Mouse (Mus musculus): ENCODE results near the gene Id3. TPM values are rescaled to one million over a fixed set of nuclear protein-coding genes. Genes with fewer than 3 reads are reported as not detected.
A peak's percentile ranks its signal among the peaks of the same experiment; 100 is the strongest.

The Id3 gene
- total RNA-seq, 1 experiment from 2014 or later, result not detected

- ATAC-seq (replicated peaks; ENCODE audit: low read depth, poor library complexity, severe bottlenecking), result no peak
These were observed 30.0 kb downstream of the Id3 start for GRCm38 (mm10) chr4:136173210-136173715.

GRCm38 (mm10) chr4:136174216-136175193 is 31.2 kb downstream of the Id3 start:
- ATAC-seq (replicated peaks; ENCODE audit: low read depth, poor library complexity, severe bottlenecking), result peak; percentile 31

- no peak for ATAC-seq (replicated peaks; ENCODE audit: low read depth, poor library complexity, severe bottlenecking)
These were observed 32.8 kb downstream of the Id3 start for GRCm38 (mm10) chr4:136176022-136176552.

GRCm38 (mm10) chr4:136177244-136177611 is 33.9 kb downstream of the Id3 start:
- ATAC-seq (replicated peaks; ENCODE audit: low read depth, poor library complexity, severe bottlenecking), result no peak

- ATAC-seq (replicated peaks; ENCODE audit: low read depth, poor library complexity, severe bottlenecking), result peak; percentile 59
These were observed 34.5 kb downstream of the Id3 start for GRCm38 (mm10) chr4:136177612-136178474.

- no peak for ATAC-seq (replicated peaks; ENCODE audit: low read depth, poor library complexity, severe bottlenecking)
These were observed 35.2 kb downstream of the Id3 start for GRCm38 (mm10) chr4:136178475-136178921.

GRCm38 (mm10) chr4:136179456-136179855 is 36.2 kb downstream of the Id3 start:
- no peak for ATAC-seq (replicated peaks; ENCODE audit: low read depth, poor library complexity, severe bottlenecking)

- ATAC-seq (replicated peaks; ENCODE audit: low read depth, poor library complexity, severe bottlenecking), result peak; percentile 42; the same call in 1 of the 2 replicates
These were observed 36.7 kb downstream of the Id3 start for GRCm38 (mm10) chr4:136179998-136180397.

- no peak for ATAC-seq (replicated peaks; ENCODE audit: low read depth, poor library complexity, severe bottlenecking)
These were observed 37.4 kb downstream of the Id3 start for GRCm38 (mm10) chr4:136180408-136181330.

- ATAC-seq (replicated peaks; ENCODE audit: low read depth, poor library complexity, severe bottlenecking), result no peak
These were observed 38.1 kb downstream of the Id3 start for GRCm38 (mm10) chr4:136181367-136181766.

- peak; percentile 66 for ATAC-seq (replicated peaks; ENCODE audit: low read depth, poor library complexity, severe bottlenecking)
These were observed 42.1 kb downstream of the Id3 start for GRCm38 (mm10) chr4:136185375-136185774.

GRCm38 (mm10) chr4:136186315-136186714 is 43.0 kb downstream of the Id3 start:
- ATAC-seq (replicated peaks; ENCODE audit: low read depth, poor library complexity, severe bottlenecking), result no peak

- no peak for ATAC-seq (replicated peaks; ENCODE audit: low read depth, poor library complexity, severe bottlenecking)
These were observed 43.6 kb downstream of the Id3 start for GRCm38 (mm10) chr4:136186739-136187472.

GRCm38 (mm10) chr4:136188973-136189737 is 45.9 kb downstream of the Id3 start:
- 0 out of 2 replicates have a peak, but pooled peaks have one; percentile 9 for ATAC-seq (replicated peaks; ENCODE audit: low read depth, poor library complexity, severe bottlenecking)

GRCm38 (mm10) chr4:136189912-136190311 is 46.6 kb downstream of the Id3 start:
- peak; percentile 91 for ATAC-seq (replicated peaks; ENCODE audit: low read depth, poor library complexity, severe bottlenecking)

GRCm38 (mm10) chr4:136193571-136193970 is 50.3 kb downstream of the Id3 start:
- no peak for ATAC-seq (replicated peaks; ENCODE audit: low read depth, poor library complexity, severe bottlenecking)

GRCm38 (mm10) chr4:136195029-136195428 is 51.7 kb downstream of the Id3 start:
- ATAC-seq (replicated peaks; ENCODE audit: low read depth, poor library complexity, severe bottlenecking), result no peak
